Mouse (Mus musculus) brain, adult 2 months (tissue): ENCODE data around the gene Mrpl18.
"Not testable (repeated sequence)": the region's sequence is repeated elsewhere in the genome, so short reads cannot be mapped to it uniquely, and the experiment has no call there.

Experiments used
- DNase-seq: peaks from one replicate; pipeline ENCODE4 v3.0.0; 2011; ENCODE audit warnings: low read depth, low spot score

The Mrpl18 gene

DNA sequence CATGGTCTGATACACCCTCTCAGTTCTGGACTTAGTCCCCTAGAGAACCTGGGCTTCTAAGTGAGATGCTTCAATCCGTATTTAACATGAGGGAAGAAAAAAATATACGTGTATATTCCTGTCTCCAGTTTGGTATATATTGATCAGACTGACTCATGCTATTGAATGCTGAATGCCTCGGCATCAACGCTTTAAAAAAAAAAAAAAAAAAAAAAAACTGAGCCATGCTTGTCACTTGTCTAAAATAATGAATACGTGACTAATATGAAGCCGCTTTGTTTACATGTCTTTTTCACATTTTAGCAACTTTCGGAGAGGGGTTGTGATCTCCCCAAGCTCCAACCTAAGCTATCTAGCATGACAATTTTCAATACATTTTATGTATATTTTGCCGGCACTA, 5.8 kb downstream of the Mrpl18 start:
- no peak for DNase-seq

DNA sequence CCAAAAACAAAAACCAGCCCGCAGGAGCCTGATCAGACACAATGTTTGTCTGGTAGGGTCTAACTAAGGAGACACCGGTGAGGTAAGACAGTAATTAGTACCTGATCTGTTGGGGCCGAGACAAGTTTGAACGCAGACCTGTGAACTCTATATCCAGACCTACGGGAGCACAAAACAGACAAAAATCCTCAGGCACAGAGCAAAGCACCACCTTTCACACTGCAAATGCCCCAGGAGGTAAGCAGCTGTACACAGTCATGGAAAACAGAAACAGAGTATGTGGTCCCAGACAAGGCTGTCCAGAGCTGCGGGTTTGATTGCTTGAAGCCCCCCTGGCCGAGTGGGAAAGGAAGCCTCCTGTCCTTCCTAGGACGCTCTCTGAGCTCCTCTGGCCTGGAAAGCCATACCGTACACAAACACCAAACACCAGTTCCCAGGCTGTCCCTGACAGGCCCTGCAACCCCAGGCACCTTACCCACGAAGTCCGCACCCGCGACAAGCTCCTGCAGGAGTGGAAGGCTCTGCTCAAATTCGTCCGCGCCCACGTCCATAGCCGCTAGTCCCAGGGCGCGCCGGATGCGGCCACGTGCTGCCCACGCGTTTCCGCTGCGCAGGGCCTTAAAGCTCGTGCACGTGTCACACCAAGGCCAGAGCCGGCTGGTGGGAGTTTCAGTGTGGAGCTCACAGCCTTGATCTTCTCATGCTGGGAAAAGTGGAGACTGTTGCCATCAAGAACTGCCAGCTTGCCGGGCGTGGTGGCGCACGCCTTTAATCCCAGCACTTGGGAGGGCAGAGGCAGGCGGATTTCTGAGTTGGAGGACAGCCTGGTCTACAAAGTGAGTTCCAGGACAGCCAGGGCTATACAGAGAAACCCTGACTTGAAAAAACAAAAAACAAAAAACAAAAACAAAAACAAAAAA, 6.5 kb downstream of the Mrpl18 start, which contains the start of gene Pnldc1:
TSS of gene Pnldc1 (minus strand) at position 870 of the 920 bp plus-strand sequence.
- DNase-seq: no peak

GRCm38 (mm10) chr17:12906436-12906835, 9.7 kb downstream of the Mrpl18 start:
- peak; percentile 48 for DNase-seq

- DNase-seq: no peak
Observed at GRCm38 (mm10) chr17:12905810-12906209, 10.3 kb downstream of the Mrpl18 start.

GRCm38 (mm10) chr17:12904349-12904748, 11.8 kb downstream of the Mrpl18 start:
- no peak for DNase-seq

DNA sequence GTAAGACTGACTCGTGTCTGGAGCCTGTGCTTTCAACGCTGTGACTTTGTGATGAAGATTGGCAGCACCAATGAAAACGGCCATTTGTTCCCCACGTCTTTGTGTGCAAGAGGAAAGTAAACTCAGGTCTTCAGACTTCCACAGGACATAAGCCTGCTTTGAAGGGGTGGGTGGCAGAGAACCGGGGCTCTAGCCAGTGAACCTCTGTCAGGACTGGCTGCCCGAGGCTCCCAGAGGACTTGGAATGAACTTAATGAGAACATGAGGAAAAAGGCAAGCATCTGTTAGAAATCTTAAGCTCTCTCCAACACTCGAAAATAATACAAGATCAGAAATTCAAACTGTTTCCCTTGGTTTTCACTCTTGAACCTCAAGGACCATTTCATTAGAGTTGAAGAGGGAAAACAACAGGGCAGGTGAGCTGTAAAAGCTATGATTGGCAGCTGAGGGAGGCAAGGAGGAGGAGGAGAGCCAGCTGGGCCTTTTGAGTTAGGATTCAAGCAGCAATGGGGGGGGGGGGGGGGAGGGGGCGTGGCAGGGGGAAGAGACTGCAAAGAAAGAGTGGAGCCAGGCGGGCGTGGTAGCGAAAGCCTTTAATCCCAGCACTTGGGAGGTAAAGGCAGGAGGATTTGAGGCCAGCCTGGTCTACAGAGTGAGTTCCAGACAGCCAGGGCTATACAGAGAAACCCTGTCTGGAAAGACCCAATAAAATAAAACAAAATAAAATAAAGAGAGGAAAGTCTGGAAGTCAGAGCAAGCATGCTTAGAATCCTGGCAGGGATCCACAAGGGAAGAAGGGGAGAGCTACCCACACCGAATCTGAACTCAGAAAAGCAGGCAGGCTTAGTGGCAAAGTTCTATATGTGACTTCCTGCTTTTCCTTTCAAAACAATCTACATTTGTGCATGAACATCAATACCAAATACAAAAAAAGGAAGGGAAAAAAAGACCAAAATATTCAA, 12.5 kb downstream of the Mrpl18 start:
- no peak for DNase-seq

DNA sequence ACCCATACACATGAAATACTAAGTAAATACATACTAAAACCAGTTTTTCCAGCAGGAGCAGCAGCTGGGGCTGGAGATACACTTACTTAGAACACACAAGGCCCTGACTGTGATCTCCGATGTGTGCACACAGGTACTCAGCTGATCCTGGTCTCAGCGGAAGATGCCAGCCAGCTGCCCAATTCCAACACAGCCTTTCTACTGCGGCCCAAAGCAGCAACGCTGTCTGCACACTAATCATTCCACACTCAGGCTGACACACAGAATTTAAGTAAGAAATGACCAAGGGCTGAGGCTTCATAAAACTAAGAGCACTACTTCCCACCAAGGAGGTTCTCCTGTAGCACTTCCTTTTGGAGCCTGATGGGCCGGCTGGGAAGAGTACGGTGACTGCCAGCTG, 13.9 kb downstream of the Mrpl18 start:
- DNase-seq: no peak

DNA sequence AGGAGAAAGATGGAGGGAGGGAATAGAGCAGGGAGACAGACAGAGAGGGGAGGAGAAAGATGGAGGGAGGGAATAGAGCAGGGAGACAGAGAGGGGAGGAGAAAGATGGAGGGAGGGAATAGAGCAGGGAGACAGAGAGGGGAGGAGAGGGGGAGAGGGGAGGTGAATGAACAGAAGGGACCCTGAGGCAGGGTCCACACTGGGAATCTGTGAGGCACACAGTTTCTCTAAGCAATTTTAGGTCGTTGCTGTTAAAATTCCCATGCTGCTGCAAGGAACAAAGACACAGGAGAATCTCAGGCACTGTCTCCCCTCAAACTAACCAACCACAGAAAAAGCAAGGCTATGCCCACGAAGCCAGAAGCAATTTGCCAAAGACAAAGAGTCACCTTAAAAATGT, 17.5 kb downstream of the Mrpl18 start:
- not testable (repeated sequence) for DNase-seq

DNA sequence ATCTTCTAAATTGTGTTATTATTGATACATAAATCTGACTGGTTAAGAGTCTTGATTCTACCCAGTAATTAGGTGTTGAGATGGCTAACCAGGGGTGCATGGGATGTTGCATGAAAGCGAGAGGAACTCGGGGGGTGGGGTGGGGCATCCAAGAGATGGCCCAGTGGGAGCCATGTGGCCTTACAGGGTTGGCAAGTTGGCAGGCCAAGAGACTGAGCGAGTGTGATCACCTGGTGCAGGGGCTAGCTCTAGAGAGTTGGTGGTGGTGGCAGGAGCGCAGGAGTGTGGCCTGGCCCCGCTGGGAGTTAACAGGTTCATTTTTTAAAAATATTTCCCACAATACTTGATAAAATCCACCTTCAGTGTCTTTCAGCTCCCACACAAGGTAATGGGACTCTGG, 18.5 kb downstream of the Mrpl18 start:
- DNase-seq: no peak

DNA sequence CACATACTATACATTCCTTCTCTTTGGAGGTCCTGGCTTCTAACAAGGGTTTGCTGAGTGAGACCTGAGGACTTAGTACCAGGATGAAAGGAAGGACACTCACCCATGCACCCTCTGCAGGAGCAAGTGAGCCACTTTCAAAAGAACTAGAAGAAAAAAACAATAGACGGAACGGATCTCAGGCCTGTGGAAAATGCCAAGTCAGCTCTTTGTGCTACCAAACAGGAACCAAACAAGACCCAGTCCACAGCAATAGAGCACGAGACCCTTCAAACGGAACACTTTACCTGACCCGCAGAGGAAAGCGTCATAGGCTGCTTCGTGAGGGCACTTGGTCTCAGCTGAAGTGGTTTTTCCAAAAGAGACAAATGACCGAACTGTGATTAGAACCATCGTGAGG, 24.1 kb downstream of the Mrpl18 start:
- DNase-seq: no peak

DNA sequence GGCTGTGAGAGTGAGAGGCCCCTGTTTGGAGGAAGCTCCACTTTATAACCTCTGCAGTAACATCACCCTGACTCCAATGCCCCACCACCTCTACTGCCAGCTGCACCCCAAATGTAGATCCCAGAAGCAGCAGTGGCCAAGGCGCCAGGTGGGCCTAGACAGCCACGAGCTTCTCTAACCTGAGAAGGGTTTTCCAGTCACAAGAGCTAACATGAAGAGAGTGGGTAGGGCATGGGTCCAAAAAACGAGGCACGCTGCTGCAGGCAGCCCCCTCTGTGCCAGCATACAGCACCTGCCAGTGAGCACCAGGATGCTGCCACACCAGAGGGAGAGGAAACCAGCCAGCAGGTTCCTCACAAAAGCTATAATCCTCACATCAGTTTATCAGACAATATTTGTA, 25.1 kb downstream of the Mrpl18 start:
- no peak for DNase-seq

GRCm38 (mm10) chr17:12887021-12887775, 28.9 kb downstream of the Mrpl18 start:
- DNase-seq: no peak

DNA sequence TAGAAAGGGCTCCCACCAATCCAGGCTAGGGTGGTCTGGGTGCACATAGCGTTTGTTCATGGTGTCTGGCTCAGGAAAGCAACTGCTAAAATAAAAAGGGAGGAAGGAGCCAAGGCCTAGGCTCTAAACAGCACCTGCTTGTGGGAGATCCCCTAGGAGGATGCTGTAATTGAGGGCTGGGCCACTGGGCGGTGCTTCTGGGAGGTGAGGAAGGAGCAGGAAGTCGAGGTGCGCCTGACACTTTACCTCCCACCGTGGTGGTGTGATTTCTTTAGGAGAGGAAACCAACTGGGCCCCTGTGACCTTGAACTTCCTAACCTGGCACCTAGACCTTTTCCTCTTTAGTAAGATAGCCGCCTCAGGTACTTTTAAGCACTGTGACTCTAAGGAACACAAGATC, 29.5 kb downstream of the Mrpl18 start:
- DNase-seq: no peak

GRCm38 (mm10) chr17:12881216-12881615, 34.9 kb downstream of the Mrpl18 start:
- DNase-seq: no peak

DNA sequence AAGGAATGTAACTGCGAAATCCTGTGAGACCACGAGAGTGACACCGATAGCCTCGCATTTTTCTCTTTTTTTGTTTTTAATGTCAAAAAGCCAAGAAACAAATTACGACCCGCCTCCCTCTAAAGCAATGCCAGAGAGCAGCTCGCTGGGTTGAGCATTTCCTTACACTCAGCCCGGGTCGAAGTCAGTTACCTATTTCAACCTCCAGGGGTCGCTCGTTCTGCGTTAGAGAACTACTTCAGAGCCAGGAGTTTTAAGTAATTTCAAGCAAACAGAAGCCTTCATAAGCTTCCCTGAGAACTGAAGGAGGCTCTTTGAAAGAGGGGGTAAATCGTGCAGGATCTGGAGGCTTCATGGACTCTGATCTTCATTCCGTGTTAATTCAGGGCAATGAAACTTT, 36.0 kb downstream of the Mrpl18 start:
- peak; percentile 92 for DNase-seq

GRCm38 (mm10) chr17:12875734-12876133, 40.4 kb downstream of the Mrpl18 start, which contains the start of gene Mrgprh:
Mrgprh (plus strand) TSS chr17:12876034.
- no peak for DNase-seq

- DNase-seq: peak; percentile 86
Observed at GRCm38 (mm10) chr17:12872275-12873028, 43.7 kb downstream of the Mrpl18 start.

DNA sequence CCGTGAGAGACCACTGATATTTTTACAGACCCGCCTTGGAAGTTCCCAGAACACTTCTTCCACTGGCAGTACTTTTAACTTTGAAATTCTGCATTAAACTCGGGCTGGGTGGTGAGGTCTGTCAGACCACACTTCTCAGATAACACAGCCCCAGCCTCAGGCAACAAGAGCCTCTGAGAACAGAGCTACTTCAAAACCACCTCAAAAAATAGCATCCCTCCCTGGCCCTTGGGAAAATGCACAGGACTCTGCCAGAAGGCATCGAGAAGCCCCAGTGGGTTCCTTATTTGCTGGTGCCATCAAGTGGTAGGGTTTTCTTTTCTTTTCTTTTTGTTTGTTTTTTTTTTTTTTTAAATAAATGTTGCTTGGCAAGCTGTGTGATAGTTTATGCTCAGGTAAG, 47.5 kb downstream of the Mrpl18 start:
- no peak for DNase-seq

DNA sequence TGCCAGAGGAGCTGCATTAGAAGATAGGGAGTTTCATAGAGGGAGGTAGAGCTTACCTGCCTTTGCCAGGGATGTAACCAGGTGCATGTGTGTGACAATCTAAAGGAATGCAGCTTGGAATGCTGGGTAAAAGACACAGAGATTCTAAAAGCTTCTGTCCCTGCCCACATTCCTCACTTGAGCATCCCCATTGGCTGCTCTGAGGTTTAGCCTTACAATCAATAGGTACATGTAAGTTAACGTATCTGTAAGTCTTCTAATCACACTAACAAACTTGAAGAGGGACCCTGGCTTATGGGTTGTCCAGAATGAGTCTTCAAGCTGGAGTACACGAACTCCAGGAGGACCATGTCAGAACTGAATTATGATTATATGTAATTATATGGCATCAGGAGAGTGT, 48.1 kb downstream of the Mrpl18 start, which contains the start of gene Mas1:
TSS of gene Mas1 (minus strand) at position 101 of the 400 bp plus-strand sequence.
- no peak for DNase-seq

DNA sequence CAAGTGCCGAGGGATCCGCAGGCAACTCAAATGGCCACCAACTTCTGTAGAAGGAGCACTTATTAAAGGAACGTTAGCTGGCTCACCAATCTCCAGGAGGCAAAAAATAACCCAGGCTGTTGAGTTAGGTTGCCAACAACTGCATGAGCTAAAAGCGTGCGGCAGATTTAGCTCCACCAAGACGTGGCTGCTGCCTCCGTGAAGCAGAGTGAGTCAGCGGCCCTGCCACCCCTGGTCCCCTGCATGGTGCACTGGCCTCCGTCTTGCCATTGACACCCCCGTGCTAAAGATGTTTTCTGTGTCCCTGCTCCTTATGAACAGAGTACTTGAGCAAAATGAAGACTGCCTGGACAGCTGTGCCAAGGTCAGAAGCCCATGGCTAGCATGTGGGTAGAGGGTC, 49.3 kb downstream of the Mrpl18 start:
- peak; percentile 92 for DNase-seq

DNA sequence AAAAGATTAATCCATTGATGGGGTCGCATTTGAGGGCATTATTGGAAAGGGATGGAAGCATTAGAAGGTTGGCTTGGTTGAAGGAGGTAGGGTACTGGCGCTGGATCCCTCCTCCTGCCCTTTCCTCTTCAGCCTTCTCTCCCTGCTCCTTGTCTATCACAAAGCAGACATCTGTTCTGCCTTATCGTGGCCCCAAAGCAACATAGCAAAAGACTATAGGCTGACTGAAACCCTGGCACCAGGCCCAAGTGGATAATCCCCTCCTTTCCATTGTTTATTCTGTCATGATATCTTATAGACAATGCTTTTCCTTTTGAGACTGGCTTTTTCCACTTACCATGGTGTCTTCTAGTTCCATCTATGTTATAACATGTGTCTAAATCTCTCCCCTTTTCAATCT, 50.7 kb downstream of the Mrpl18 start:
- no peak for DNase-seq
